Mouse (Mus musculus) midbrain, postnatal 0 days (tissue): ENCODE measurements around the gene Grasp. TPM values are rescaled to one million over a fixed set of nuclear protein-coding genes. Genes with fewer than 3 reads are reported as not detected.

Experiments used
- ATAC-seq: fragments of 200-750 bp; cut with Nextera tagmentation; 2 replicates; pipeline ENCODE4 v1.8.0; 2017; ENCODE audit warnings: moderate number of reproducible peaks, mild to moderate bottlenecking, moderate TSS enrichment, moderate library complexity; ENCODE audit not compliant: low FRiP score
- DNase-seq: peaks from one replicate; pipeline ENCODE4 v3.0.0-alpha.2; 2015; ENCODE audit warnings: low spot score
- H3K27ac ChIP-seq: fragments of 300-500 bp; sonication (generic); 2 replicates; pipeline ENCODE4 v1.5.1; 2014; ENCODE audit warnings: low read depth, mild to moderate bottlenecking, low read length, mixed read lengths
- H3K27me3 ChIP-seq: fragments of 300-500 bp; sonication (generic); 2 replicates; pipeline ENCODE4 v1.6.1; 2014; ENCODE audit warnings: low read length, control low read depth, mixed read lengths; ENCODE audit not compliant: insufficient read depth
- H3K36me3 ChIP-seq: fragments of 300-500 bp; sonication (generic); 2 replicates; pipeline ENCODE4 v1.6.1; 2014; ENCODE audit warnings: low read length, control low read depth, mixed read lengths; ENCODE audit not compliant: insufficient read depth
- H3K4me1 ChIP-seq: fragments of 300-500 bp; sonication (generic); 2 replicates; pipeline ENCODE4 v1.6.1; 2014; ENCODE audit warnings: mild to moderate bottlenecking, control low read depth, antibody characterized with exemption, low read length, mixed read lengths; ENCODE audit not compliant: insufficient read depth
- H3K4me2 ChIP-seq: fragments of 300-500 bp; sonication (generic); 2 replicates; pipeline ENCODE4 v1.6.1; 2014; ENCODE audit warnings: low read depth, mild to moderate bottlenecking, low read length, mixed read lengths; ENCODE audit not compliant: poor library complexity, severe bottlenecking
- H3K4me3 ChIP-seq: fragments of 300-500 bp; sonication (generic); 2 replicates; pipeline ENCODE4 v1.5.1; 2014; ENCODE audit warnings: low read depth, mild to moderate bottlenecking, low read length, moderate library complexity
- H3K9ac ChIP-seq: fragments of 300-500 bp; sonication (generic); replicated peaks from 2 replicates; pipeline ENCODE4 v1.6.1; 2014; ENCODE audit warnings: mild to moderate bottlenecking, low read length, moderate library complexity, mixed read lengths; ENCODE audit not compliant: poor library complexity, severe bottlenecking
- H3K9me3 ChIP-seq: fragments of 300-500 bp; sonication (generic); 2 replicates; pipeline ENCODE4 v1.6.1; 2016; ENCODE audit warnings: low read length, control low read depth
- CTCF ChIP-seq: IDR thresholded peaks from 2 replicates; pipeline ENCODE4 v1.5.1; 2016; ENCODE audit warnings: antibody characterized with exemption, mild to moderate bottlenecking
- WGBS: fragments of 180-500 bp; shearing (Covaris S2); extraction: QIAGEN DNeasy Blood & Tissue Kit; methylation state at CpG from one replicate; pipeline ENCODE4 v1.1.7; 2014; 5-methylcytosine and 5-hydroxymethylcytosine counted together
- polyA plus RNA-seq: library from polyadenylated mRNA; unstranded; fragments of >200 nt; fragmentation: Nextera tagmentation; extraction: Ambion mirVana; gene quantifications from 2 replicates; pipeline ENCODE4 v1.2.1, GENCODE M21; 2015
- total RNA-seq: library from RNA; depleted of rRNA; stranded (reverse); fragments of >200 nt; gene quantifications from 2 replicates; pipeline ENCODE4 v1.2.3, GENCODE M21; 2014; rRNA removed

Grasp gene
- 6.3 and 7.7 TPM in 2 replicates for total RNA-seq
- polyA plus RNA-seq: 1.8 and 1.9 TPM in 2 replicates

DNA sequence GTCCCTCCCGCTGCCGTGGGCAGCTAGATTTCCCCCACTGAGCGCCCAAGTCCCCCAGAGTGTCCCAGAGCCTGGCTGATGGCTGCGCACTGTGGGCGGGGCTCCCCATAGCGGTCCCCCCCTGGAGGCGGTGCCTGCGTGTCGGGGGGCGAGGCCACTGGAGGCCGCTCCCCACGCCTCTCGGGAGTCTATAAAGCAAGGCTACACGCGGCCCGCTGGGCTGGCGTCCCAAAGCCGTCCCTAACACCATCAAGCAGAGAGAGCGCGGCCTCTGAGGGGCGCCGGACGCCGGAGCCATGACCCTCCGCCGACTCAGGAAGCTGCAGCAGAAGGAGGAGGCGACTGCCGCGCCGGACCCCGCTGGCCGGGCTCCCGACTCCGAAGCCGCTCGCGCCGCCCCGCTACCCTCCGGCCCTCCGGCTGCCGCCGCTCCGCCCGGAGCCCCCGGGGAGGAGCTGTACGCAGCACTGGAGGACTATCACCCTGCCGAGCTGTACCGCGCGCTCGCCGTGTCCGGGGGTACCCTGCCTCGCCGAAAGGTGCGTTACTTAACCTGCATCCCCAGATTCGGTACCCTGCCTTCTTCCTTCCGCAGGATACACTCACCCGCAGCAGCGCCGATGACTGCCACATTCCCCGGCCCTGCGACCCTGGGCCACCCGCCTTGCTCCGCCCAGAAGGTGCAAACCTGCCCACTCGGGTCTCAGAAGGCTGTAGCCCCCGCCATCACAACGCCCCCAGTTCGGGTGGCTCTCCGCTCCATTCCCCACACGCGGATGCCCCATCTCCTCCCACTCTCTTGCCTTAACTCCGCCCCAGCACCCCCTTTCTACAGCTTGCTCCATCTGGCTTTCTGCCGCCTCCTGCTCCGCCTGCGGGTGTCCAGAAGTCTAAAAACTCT lies at the start of gene Grasp:
Grasp (plus strand) TSS at position 183 of the 901 bp plus-strand sequence.
- no peaks in the 10 kb centered on the region for H3K36me3 ChIP-seq
- peak within 1 kb of the TSS; percentile 79 for H3K9ac ChIP-seq
- peak within 1 kb of the TSS; percentile 96 for H3K4me2 ChIP-seq
- no peaks in the 10 kb centered on the region for H3K9me3 ChIP-seq
- peak within 1 kb of the TSS; percentile 81 for H3K4me3 ChIP-seq
- no peak within 1 kb of the TSS for H3K27ac ChIP-seq
- H3K4me1 ChIP-seq: peaks cover 4% of the 10 kb centered on the region; the same call in 1 of the 2 replicates
- no peaks in the 10 kb centered on the region for H3K27me3 ChIP-seq
- ATAC-seq (peak; percentile 82), DNase-seq (peak; percentile 75)
- no peak; the same call in 1 of the 2 replicates for TF ChIP-seq CTCF
- under 1% methylated on average over 74 of the region's 77 CpGs for WGBS

GRCm38 (mm10) chr15:101174294-101175130 lies 49.5 kb upstream of the Grasp start:
- no peak for DNase-seq
- Histone ChIP-seq H3K4me2 (peak overlapping the region; percentile 88), H3K27me3 (no peaks in the 10 kb centered on the region), H3K9ac (peak overlapping the region; percentile 95), H3K9me3 (no peaks in the 10 kb centered on the region), H3K4me1 (peaks cover 3% of the 10 kb centered on the region; the same call in 1 of the 2 replicates), H3K27ac (peak overlapping the region; percentile 85), H3K4me3 (peak overlapping the region; percentile 88), H3K36me3 (no peaks in the 10 kb centered on the region)
- no peak for TF ChIP-seq CTCF
- ATAC-seq: peak; percentile 65
- under 1% methylated on average over 22 of the region's 46 CpGs for WGBS

GRCm38 (mm10) chr15:101175131-101175460 lies 48.9 kb upstream of the Grasp start:
- TF ChIP-seq CTCF: no peak
- Histone ChIP-seq H3K9me3 (no peaks in the 10 kb centered on the region), H3K9ac (peak overlapping the region; percentile 95), H3K4me2 (peak overlapping the region; percentile 88), H3K27me3 (no peaks in the 10 kb centered on the region), H3K27ac (0 out of 2 replicates have a peak overlapping the region, but pooled peaks have one; percentile 85), H3K4me1 (peaks cover 3% of the 10 kb centered on the region; the same call in 1 of the 2 replicates), H3K36me3 (no peaks in the 10 kb centered on the region), H3K4me3 (peak overlapping the region; percentile 88)
- 2% methylated on average over 5 of the region's 5 CpGs for WGBS
- no peak for DNase-seq
- ATAC-seq: no peak

GRCm38 (mm10) chr15:101175613-101176283 lies 48.2 kb upstream of the Grasp start:
- Histone ChIP-seq H3K9ac (peak overlapping the region; percentile 95), H3K4me3 (peak overlapping the region; percentile 88), H3K36me3 (no peaks in the 10 kb centered on the region), H3K4me2 (peak overlapping the region; percentile 88), H3K4me1 (peaks cover 3% of the 10 kb centered on the region; the same call in 1 of the 2 replicates), H3K27me3 (no peaks in the 10 kb centered on the region), H3K9me3 (no peaks in the 10 kb centered on the region), H3K27ac (0 out of 2 replicates have a peak overlapping the region, but pooled peaks have one; percentile 26)
- ATAC-seq: no peak
- 8% methylated on average over 17 of the region's 17 CpGs for WGBS
- no peak for TF ChIP-seq CTCF
- peak; percentile 36 for DNase-seq

DNA sequence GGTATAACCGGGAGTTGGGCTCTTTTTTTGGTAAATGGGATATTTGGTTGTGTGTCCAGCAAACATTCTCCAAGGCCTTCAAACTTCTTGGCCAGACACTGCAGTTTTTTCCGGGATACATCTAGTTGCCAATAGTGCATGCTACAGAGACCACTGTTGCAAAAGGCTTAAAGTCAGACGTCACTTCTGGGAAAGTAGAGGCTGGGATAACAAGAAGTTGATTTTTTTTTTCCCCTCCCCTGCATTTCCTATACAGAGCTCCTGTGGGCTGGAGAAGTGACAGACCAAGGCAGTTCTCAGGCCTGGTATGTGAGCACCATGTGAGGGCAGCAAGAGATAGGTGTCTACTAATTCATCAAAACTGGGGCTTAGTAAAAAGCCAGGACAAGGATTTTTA lies 47.7 kb upstream of the Grasp start:
- Histone ChIP-seq H3K4me3 (peak overlapping the region; percentile 88; the same call in 1 of the 2 replicates), H3K27me3 (no peaks in the 10 kb centered on the region), H3K9me3 (no peaks in the 10 kb centered on the region), H3K4me1 (peaks cover 3% of the 10 kb centered on the region; the same call in 1 of the 2 replicates), H3K36me3 (no peaks in the 10 kb centered on the region), H3K9ac (no peak overlapping the region), H3K4me2 (peak overlapping the region; percentile 88), H3K27ac (no peak overlapping the region)
- 44% methylated on average over 3 of the region's 3 CpGs for WGBS
- ATAC-seq (no peak), DNase-seq (no peak)
- TF ChIP-seq CTCF: no peak
